Mouse (Mus musculus) effector memory CD4-positive, alpha-beta T cell, adult 7 months (primary cell): ENCODE measurements around the gene Dach1. TPM values are rescaled to one million over a fixed set of nuclear protein-coding genes. Genes with fewer than 3 reads are reported as not detected.

Experiments
- polyA plus RNA-seq: library from polyadenylated mRNA; unstranded; fragments of 100-300 nt; shearing (Covaris generic); gene quantifications from one replicate; pipeline ENCODE4 v1.2.1, GENCODE M21; 2017

Gene Dach1
- polyA plus RNA-seq = not detected

GRCm38 (mm10) chr14:98169421-98170076, at the start of gene Dach1:
Dach1 (minus strand) TSS chr14:98169765.

